Mouse (Mus musculus): ENCODE measurements around the gene Ppp1r27. TPM values are rescaled to one million over a fixed set of nuclear protein-coding genes. Genes with fewer than 3 reads are reported as not detected.
A peak's percentile ranks its signal among the peaks of the same experiment; 100 is the strongest.

Ppp1r27 gene
- polyA plus RNA-seq, 1 experiment from 2014 or later = not detected

DNA sequence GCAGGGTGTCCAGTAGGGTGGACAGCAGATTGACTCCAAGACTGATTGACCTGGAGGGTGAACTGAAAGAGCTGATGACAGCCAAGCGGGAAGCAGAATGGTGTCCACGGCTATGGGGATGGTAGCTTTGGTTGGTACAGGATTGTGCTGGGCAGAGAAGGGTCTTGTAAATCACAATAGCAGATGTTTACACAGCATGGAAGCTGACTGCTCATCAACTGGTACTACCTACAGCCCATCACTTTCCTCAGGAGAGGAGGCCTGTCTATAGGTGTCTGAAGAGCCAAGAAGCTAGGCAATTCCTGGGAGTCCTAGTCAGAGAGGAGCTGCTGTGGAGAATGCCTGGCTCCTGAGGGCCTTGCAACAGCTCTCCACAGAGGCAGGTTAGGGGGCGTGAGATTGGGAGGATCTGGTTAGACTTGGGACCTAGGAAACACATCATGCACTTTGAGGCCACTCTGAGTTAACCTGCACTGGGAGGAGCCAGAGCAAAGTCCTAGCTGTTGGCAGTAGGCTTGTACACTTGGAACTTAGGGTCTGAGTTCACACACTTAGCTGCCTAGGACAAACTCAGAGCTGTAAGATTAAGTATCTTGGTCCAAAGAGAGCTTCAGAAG is 25.5 kb upstream of the Ppp1r27 start:
- WGBS = 87% methylated on average over 3 of the region's 3 CpGs

DNA sequence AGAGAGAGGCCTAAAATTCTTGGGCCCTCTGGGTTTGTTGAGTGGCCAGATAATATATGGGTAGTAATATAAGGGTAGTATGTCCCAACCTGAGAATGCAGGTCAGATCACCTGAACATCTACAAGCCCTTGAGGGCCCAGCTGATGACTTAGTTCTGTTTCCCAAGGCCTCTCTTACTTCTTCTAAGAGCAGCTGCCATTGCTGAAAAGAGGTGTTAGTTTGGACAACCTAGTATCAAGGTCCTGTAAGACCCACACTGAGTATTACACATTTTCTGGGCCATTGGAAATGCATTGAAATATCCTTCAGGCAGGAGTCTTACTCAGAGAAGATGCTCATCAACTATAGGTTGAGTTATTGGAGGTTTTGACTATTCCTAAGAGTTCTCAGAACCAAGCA is 25.0 kb upstream of the Ppp1r27 start:
- Histone ChIP-seq H3K9ac (no peak overlapping the region), H3K9me3 (ENCODE audit: control insufficient read depth, low read length) (no peaks in the 10 kb centered on the region), H3K27me3 (ENCODE audit: control insufficient read depth, insufficient read depth, low read length) (no peaks in the 10 kb centered on the region), H3K27ac (no peak overlapping the region), H3K4me3 (replicated peaks; ENCODE audit: low read length) (no peak overlapping the region), H3K4me2 (replicated peaks) (no peak overlapping the region), H3K4me1 (replicated peaks; ENCODE audit: control insufficient read depth, insufficient read depth, low read length) (peaks cover 30% of the 10 kb centered on the region), H3K36me3 (replicated peaks; ENCODE audit: control insufficient read depth, insufficient read depth) (peaks cover 38% of the 10 kb centered on the region)
- no peak for DNase-seq (ENCODE audit: low spot score)
- ATAC-seq (ENCODE audit: low FRiP score) = no peak

More for the DNA sequence above, 25.5 kb upstream of the Ppp1r27 start:
- ATAC-seq (ENCODE audit: low FRiP score) = no peak
- no peak overlapping the region for H3K4me3 ChIP-seq (replicated peaks; ENCODE audit: low read length)
- no peak overlapping the region for H3K4me2 ChIP-seq (replicated peaks)
- H3K27ac ChIP-seq = no peak overlapping the region
- H3K36me3 ChIP-seq (replicated peaks; ENCODE audit: control insufficient read depth, insufficient read depth) = peaks cover 33% of the 10 kb centered on the region
- no peaks in the 10 kb centered on the region for H3K9me3 ChIP-seq (ENCODE audit: control insufficient read depth, low read length)
- H3K27me3 ChIP-seq (ENCODE audit: control insufficient read depth, insufficient read depth, low read length) = no peaks in the 10 kb centered on the region
- DNase-seq (ENCODE audit: low spot score) = no peak
- H3K9ac ChIP-seq = no peak overlapping the region
- H3K4me1 ChIP-seq (replicated peaks; ENCODE audit: control insufficient read depth, insufficient read depth, low read length) = peaks cover 24% of the 10 kb centered on the region

DNA sequence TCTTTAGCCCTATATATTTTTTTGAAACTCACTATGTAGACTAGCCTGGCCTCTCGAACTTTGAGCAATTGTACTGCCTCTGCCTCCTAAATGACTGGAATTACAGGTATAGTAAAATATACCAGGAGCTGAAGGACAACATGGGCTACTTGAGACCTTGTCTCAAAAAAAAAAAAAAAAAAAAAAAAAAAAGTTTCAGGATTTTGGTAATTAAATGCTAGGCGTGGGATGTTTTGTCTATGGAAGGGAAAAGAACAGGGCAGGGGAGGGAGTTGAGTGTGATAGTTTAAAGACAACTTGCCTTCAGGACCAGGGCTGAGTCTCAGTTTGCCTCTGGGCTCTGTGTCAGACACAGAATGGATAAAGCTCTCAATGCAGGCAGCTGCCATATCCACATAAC is 24.1 kb upstream of the Ppp1r27 start:
- 86% methylated on average over 2 of the region's 2 CpGs for WGBS
- Histone ChIP-seq H3K27me3 (ENCODE audit: control insufficient read depth, insufficient read depth, low read length) (no peaks in the 10 kb centered on the region), H3K9ac (no peak overlapping the region), H3K9me3 (ENCODE audit: control insufficient read depth, low read length) (no peaks in the 10 kb centered on the region), H3K4me1 (replicated peaks; ENCODE audit: control insufficient read depth, insufficient read depth, low read length) (peaks cover 25% of the 10 kb centered on the region), H3K27ac (no peak overlapping the region), H3K36me3 (replicated peaks; ENCODE audit: control insufficient read depth, insufficient read depth) (peaks cover 47% of the 10 kb centered on the region), H3K4me2 (replicated peaks) (no peak overlapping the region), H3K4me3 (replicated peaks; ENCODE audit: low read length) (no peak overlapping the region)
- DNase-seq (ENCODE audit: low spot score) (no peak), ATAC-seq (ENCODE audit: low FRiP score) (no peak)

DNA sequence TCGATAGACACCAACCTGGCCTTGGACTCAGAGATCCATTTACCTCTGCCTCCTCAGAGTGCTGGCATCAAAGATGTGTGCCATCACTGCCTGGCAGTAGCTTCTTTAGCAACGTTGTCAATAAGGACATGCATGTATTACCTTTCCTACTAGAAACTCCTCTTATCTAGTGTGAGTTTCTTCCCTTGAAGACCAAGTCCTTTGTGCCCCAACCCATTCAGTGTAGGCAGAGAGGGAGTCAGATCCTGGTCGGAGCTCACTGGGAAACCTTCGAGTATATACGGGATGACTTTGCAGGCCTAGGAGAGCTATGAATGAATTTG is 23.3 kb upstream of the Ppp1r27 start:
- H3K36me3 ChIP-seq (replicated peaks; ENCODE audit: control insufficient read depth, insufficient read depth) = peaks cover 48% of the 10 kb centered on the region
- peaks cover 22% of the 10 kb centered on the region for H3K4me1 ChIP-seq (replicated peaks; ENCODE audit: control insufficient read depth, insufficient read depth, low read length)
- no peak overlapping the region for H3K27ac ChIP-seq
- no peak for ATAC-seq (ENCODE audit: low FRiP score)
- H3K4me3 ChIP-seq (replicated peaks; ENCODE audit: low read length) = peak overlapping the region; percentile 63; the same call in 1 of the 2 replicates
- DNase-seq (ENCODE audit: low spot score) = no peak
- H3K27me3 ChIP-seq (ENCODE audit: control insufficient read depth, insufficient read depth, low read length) = no peaks in the 10 kb centered on the region
- peak overlapping the region; percentile 83 for H3K9ac ChIP-seq
- 40% methylated on average over 5 of the region's 5 CpGs for WGBS
- no peaks in the 10 kb centered on the region for H3K9me3 ChIP-seq (ENCODE audit: control insufficient read depth, low read length)
- peak overlapping the region; percentile 96 for H3K4me2 ChIP-seq (replicated peaks)

DNA sequence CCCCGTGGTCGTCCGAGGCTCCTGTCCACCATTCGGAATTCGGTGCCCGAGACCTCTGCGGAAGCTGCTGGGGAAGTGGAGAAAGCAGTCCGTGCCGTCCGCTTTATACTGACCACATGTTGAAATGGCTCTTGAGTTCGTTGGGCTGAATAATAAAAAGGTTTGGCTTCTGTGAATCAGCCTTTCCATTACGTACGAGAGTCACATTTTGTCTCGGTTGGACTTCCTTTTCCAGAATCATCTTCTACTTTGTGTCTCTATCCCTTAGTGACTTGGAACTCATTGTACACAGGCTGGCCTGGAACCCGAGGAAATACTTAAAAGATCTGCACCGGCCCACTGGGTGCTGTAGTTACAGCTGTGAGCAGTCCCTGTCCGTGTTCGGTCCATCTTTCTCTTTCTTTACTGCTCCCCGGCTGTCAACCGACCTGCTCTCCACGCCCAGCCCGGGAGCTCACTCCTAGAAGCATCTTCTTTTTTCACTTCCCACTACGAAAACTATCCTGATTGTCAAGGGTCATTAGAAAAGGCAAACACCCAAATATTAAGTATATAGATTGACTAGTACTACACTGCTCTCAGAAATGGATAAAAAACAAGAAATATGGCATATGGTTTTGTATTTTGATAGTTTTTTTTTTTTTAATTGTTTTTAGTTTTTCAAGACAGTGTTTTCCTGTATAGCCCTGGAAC is 22.8 kb upstream of the Ppp1r27 start:
- Histone ChIP-seq H3K4me2 (replicated peaks) (peak overlapping the region; percentile 96), H3K9me3 (ENCODE audit: control insufficient read depth, low read length) (no peaks in the 10 kb centered on the region), H3K4me3 (replicated peaks; ENCODE audit: low read length) (peak overlapping the region; percentile 63), H3K9ac (peak overlapping the region; percentile 83), H3K36me3 (replicated peaks; ENCODE audit: control insufficient read depth, insufficient read depth) (peaks cover 47% of the 10 kb centered on the region), H3K27ac (peak overlapping the region; percentile 87), H3K4me1 (replicated peaks; ENCODE audit: control insufficient read depth, insufficient read depth, low read length) (peaks cover 22% of the 10 kb centered on the region), H3K27me3 (ENCODE audit: control insufficient read depth, insufficient read depth, low read length) (no peaks in the 10 kb centered on the region)
- ATAC-seq (ENCODE audit: low FRiP score) = no peak
- under 1% methylated on average over 23 of the region's 23 CpGs for WGBS
- no peak for DNase-seq (ENCODE audit: low spot score)

DNA sequence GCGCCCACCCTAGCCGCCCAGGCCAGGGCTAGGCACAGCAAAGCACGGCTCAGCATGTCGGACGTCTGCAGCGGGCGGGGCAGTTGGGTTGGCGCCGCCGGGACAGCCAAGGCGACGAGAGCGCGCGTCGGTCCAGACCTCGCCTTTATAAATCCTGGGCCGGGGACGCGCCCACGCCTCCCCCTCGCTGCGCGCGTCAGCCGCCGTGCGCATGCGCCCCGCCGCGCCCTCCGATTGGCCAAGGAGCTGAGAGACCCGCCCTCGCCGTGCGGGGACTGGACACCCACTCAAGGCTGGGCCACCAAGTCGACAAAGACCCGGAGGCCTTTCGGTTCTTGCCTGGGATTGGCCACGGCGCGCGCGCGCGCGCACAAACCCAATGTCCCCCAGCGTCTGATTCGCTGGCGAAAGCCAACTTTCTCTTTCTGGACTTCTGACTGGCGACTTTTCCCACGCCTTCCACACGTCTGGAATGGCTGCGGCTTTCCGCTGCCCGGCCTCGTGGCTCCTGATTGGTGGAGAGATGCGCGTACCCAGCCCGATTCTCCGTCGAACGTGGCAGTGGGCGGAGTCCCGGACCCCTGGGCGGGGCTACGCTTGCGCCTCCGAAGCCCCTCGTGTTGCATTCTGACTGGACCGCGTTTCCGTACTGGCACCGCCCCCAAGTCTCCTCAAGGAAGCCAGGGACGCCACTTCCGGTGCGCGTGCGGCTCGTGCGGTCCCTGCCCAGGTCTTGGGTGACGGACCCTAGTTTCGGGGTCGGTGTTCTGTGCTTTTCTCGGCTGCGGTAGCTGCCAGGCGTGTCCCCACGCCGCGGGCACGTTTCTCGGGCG is 22.0 kb upstream of the Ppp1r27 start, which contains the start of gene P4hb:
Gene P4hb, minus strand, starts transcription at position 502 of the 833 bp plus-strand sequence.
- Histone ChIP-seq H3K27ac (peak within 1 kb of the TSS; percentile 87), H3K9me3 (ENCODE audit: control insufficient read depth, low read length) (no peaks in the 10 kb centered on the region), H3K27me3 (ENCODE audit: control insufficient read depth, insufficient read depth, low read length) (no peaks in the 10 kb centered on the region), H3K4me2 (replicated peaks) (peak within 1 kb of the TSS; percentile 96), H3K4me1 (replicated peaks; ENCODE audit: control insufficient read depth, insufficient read depth, low read length) (peaks cover 22% of the 10 kb centered on the region), H3K36me3 (replicated peaks; ENCODE audit: control insufficient read depth, insufficient read depth) (peaks cover 47% of the 10 kb centered on the region), H3K9ac (peak within 1 kb of the TSS; percentile 84), H3K4me3 (replicated peaks; ENCODE audit: low read length) (peak within 1 kb of the TSS; percentile 63)
- peak; percentile 99 for DNase-seq (ENCODE audit: low spot score)
- ATAC-seq (ENCODE audit: low FRiP score) = peak; percentile 97
- under 1% methylated on average over 94 of the region's 94 CpGs for WGBS

DNA sequence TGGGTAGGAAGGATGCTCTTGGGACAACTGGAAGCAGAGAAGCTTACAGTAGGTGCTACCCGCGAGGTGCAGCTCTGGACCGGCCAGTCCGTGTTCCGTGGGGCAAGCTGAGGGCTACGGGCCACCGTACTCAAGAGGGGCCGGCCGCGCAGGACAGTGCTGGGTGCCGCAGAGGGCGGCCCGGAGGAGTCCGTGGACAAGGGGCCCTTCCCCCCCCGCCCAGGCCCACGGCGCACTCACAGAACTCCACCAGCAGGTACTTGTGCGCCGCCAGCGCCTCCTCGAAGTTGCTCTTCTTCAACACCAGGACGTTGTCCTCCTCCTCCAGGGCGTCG is 21.5 kb upstream of the Ppp1r27 start:
- under 1% methylated on average over 18 of the region's 24 CpGs for WGBS
- H3K27ac ChIP-seq = peak overlapping the region; percentile 87
- H3K4me1 ChIP-seq (replicated peaks; ENCODE audit: control insufficient read depth, insufficient read depth, low read length) = peaks cover 22% of the 10 kb centered on the region
- no peak for DNase-seq (ENCODE audit: low spot score)
- ATAC-seq (ENCODE audit: low FRiP score) = no peak; the same call in 1 of the 2 replicates
- peaks cover 47% of the 10 kb centered on the region for H3K36me3 ChIP-seq (replicated peaks; ENCODE audit: control insufficient read depth, insufficient read depth)
- no peaks in the 10 kb centered on the region for H3K27me3 ChIP-seq (ENCODE audit: control insufficient read depth, insufficient read depth, low read length)
- H3K4me2 ChIP-seq (replicated peaks) = peak overlapping the region; percentile 73
- peak overlapping the region; percentile 84 for H3K9ac ChIP-seq
- H3K9me3 ChIP-seq (ENCODE audit: control insufficient read depth, low read length) = no peaks in the 10 kb centered on the region
- peak overlapping the region; percentile 63 for H3K4me3 ChIP-seq (replicated peaks; ENCODE audit: low read length)

DNA sequence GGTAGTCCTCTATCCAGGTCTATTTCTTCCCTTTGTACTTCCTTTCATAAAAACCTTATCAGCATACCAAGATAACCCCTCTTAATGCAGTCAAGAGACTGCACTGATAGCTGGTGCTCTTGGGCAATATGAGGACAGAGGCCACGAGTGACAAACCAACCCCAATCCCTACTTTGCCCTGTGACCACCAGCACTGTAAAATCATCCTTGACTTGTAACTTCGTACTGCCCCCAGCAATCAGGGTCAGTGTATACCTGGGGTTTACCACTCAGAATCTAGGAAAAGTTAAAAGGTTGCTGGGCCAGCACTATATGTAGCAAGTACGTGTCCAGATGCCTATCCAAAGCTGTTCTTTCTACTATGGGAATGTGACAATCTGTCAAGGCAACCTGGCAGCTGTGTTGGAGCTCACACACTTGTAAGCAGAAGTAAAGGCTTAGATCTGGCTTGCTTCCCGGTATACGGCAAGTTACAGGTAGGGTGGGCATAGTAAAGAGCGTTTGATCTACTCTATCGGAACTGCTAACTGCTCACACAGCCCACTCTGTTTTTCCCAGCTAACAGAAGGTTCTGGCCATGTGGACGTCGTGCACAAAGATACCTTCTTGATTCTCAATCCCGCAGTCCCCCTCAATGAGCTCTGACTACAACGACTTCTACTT is 21.0 kb upstream of the Ppp1r27 start:
- peak overlapping the region; percentile 73 for H3K4me2 ChIP-seq (replicated peaks)
- H3K27ac ChIP-seq = peak overlapping the region; percentile 87
- peaks cover 47% of the 10 kb centered on the region for H3K36me3 ChIP-seq (replicated peaks; ENCODE audit: control insufficient read depth, insufficient read depth)
- no peaks in the 10 kb centered on the region for H3K9me3 ChIP-seq (ENCODE audit: control insufficient read depth, low read length)
- H3K9ac ChIP-seq = peak overlapping the region; percentile 84
- ATAC-seq (ENCODE audit: low FRiP score) = no peak
- WGBS = 15% methylated on average over 11 of the region's 11 CpGs
- peak overlapping the region; percentile 63 for H3K4me3 ChIP-seq (replicated peaks; ENCODE audit: low read length)
- no peak for DNase-seq (ENCODE audit: low spot score)
- H3K4me1 ChIP-seq (replicated peaks; ENCODE audit: control insufficient read depth, insufficient read depth, low read length) = peaks cover 22% of the 10 kb centered on the region
- H3K27me3 ChIP-seq (ENCODE audit: control insufficient read depth, insufficient read depth, low read length) = no peaks in the 10 kb centered on the region

DNA sequence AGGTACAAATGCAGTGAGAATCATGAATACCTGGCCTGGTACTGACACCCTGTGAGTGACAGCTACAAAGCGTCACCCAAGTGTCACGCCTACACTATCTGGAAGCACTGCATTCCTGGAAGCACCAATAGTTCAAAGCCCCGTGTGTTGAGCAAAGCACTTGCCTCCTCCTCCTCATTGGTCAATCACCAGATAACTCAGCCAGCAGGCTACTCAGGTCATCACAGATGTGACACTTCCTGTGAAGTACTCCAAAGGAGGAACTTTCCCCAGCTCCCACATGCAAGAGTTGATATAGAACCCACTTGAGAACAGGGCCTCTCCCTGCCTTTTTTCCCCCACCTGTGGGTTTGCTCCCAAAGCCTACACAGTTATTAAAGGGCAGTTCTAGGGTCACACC is 20.2 kb upstream of the Ppp1r27 start:
- no peak for ATAC-seq (ENCODE audit: low FRiP score)
- no peak overlapping the region for H3K9ac ChIP-seq
- H3K36me3 ChIP-seq (replicated peaks; ENCODE audit: control insufficient read depth, insufficient read depth) = peaks cover 53% of the 10 kb centered on the region
- no peak overlapping the region for H3K27ac ChIP-seq
- WGBS = 82% methylated on average over 3 of the region's 3 CpGs
- peak overlapping the region; percentile 73 for H3K4me2 ChIP-seq (replicated peaks)
- peaks cover 22% of the 10 kb centered on the region for H3K4me1 ChIP-seq (replicated peaks; ENCODE audit: control insufficient read depth, insufficient read depth, low read length)
- DNase-seq (ENCODE audit: low spot score) = no peak
- no peak overlapping the region for H3K4me3 ChIP-seq (replicated peaks; ENCODE audit: low read length)
- H3K27me3 ChIP-seq (ENCODE audit: control insufficient read depth, insufficient read depth, low read length) = no peaks in the 10 kb centered on the region
- H3K9me3 ChIP-seq (ENCODE audit: control insufficient read depth, low read length) = no peaks in the 10 kb centered on the region

All from hindbrain, embryonic 14.5 days (tissue).